Mouse (Mus musculus) C2C12 (cell line): ENCODE data around the gene Thbd. TPM values are rescaled to one million over a fixed set of nuclear protein-coding genes. Genes with fewer than 3 reads are reported as not detected.

ENCODE experiments used
- H3K27me3 ChIP-seq: one replicate; pipeline ENCODE4 v1.6.1; 2011; ENCODE audit not compliant: control insufficient read depth, insufficient read depth, insufficient read length
- H3K36me3 ChIP-seq: one replicate; pipeline ENCODE4 v1.6.1; 2011; ENCODE audit not compliant: control insufficient read depth, insufficient read depth
- H3K4me3 ChIP-seq: one replicate; pipeline ENCODE4 v1.5.1; 2011; ENCODE audit warnings: mild to moderate bottlenecking, control low read depth; ENCODE audit not compliant: poor library complexity, insufficient read depth, severe bottlenecking
- H3K79me2 ChIP-seq: one replicate; pipeline ENCODE4 v1.6.1; 2011; ENCODE audit not compliant: control insufficient read depth, insufficient read depth
- H3K79me3 ChIP-seq: one replicate; pipeline ENCODE4 v1.6.1; 2011; ENCODE audit warnings: low read depth, control low read depth
- H3ac ChIP-seq: one replicate; pipeline ENCODE3; 2011; ENCODE audit warnings: low read depth; ENCODE audit not compliant: control insufficient read depth, insufficient read length
- CEBPB ChIP-seq: IDR thresholded peaks from one replicate; pipeline ENCODE4 v1.6.1; 2011; ENCODE audit warnings: low read depth, mild to moderate bottlenecking, control low read depth, moderate library complexity
- CTCF ChIP-seq: IDR thresholded peaks from one replicate; pipeline ENCODE4 v1.5.1; 2011; ENCODE audit not compliant: control insufficient read depth, insufficient read depth, insufficient read length
- FOSL1 ChIP-seq: IDR thresholded peaks from one replicate; pipeline ENCODE4 v1.8.0; 2011; ENCODE audit warnings: mild to moderate bottlenecking, low read length; ENCODE audit not compliant: poor library complexity, insufficient read depth, severe bottlenecking
- MAX ChIP-seq: IDR thresholded peaks from one replicate; pipeline ENCODE4 v1.6.1; 2011; ENCODE audit warnings: mild to moderate bottlenecking, control low read depth
- MYOD1 ChIP-seq: IDR thresholded peaks from one replicate; pipeline ENCODE4 v1.6.1; 2011; ENCODE audit warnings: low read depth; ENCODE audit not compliant: control insufficient read depth, insufficient read length
- MYOG ChIP-seq: IDR thresholded peaks from one replicate; pipeline ENCODE4 v1.6.1; 2011; ENCODE audit not compliant: control insufficient read depth, insufficient read length; ENCODE audit errors: extremely low read depth
- USF1 ChIP-seq: IDR thresholded peaks from one replicate; pipeline ENCODE4 v1.6.1; 2011; ENCODE audit warnings: low read depth, mild to moderate bottlenecking, control low read depth, moderate library complexity
- polyA plus RNA-seq: library from polyadenylated mRNA; unstranded; fragments of >200 nt; fragmentation: generic; extraction: Trizol; gene quantifications from one replicate; pipeline ENCODE4 v1.2.1, GENCODE M21; 2012; ENCODE audit warnings: missing spikeins

Thbd gene
- polyA plus RNA-seq, 1 experiment, result 4.2 TPM

DNA sequence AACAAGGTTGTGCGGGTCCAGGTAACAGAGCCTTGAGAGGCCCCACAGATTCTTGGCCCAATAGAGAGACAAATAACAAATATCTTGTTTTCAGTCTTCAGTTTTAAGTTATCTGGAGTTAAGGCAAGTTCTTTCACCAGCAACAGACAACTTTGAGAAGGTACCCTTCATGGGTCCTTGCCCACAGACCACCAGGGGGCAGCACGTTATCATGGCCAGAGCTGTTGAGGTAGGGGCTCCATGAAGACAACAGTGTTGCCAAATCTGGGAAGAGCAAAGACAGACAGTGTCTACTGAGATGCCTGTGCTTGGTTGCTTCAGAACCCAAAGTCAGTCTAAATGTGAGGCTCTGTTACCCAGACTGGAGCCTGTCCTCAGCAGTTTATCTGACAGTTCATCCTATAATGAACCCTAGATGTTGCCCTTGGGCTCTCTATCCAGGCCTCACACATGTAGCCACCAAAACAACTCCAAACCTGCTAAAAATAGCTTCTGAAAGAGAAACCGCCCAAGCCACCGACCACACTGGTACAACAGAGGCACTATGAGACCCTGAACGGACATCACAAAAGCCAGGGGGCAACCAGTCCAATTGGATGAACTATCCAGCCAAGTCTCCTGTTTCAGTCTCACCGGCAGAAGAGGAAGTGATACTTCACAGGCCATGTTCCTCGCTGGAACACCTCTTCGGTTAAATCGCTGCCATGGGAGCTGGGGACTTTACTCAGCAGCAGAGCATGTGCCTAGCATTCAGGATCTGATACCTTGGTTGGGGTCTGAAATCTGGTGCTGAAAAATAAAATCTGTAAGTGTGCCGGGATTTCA is 32.5 kb downstream of the Thbd start:
- Histone ChIP-seq H3K36me3 (no peaks in the 10 kb centered on the region), H3K79me2 (no peaks in the 10 kb centered on the region), H3K4me3 (no peak overlapping the region), H3K27me3 (no peaks in the 10 kb centered on the region), H3K79me3 (no peaks in the 10 kb centered on the region), H3ac (no peak overlapping the region)
- peak; percentile 19 for TF ChIP-seq CTCF
- no peak for TF ChIP-seq MAX
- TF ChIP-seq CEBPB, result no peak

DNA sequence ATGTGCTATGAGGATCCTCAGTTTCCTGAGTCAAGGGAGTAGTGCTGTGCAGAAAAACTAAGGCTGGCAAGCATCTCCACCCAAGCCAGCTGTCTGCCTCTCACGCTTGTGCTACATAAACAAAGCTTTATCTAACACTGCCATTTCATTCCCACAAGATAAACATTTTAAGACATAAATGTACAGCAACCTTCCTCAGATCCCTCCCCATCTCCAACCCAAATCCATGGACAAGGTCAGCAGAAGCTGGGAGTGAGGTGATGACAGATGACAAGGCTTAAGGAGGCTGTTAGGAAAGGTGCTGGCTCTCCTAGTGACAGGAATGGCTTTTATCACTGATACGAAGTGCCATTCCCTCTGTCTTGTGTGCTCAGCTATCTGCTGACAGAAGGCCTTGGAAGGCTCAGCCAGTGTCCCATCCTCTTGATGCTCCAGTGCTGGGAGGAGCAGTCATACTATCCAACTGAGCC is 34.4 kb downstream of the Thbd start:
- Histone ChIP-seq H3K79me3 (no peaks in the 10 kb centered on the region), H3K36me3 (no peaks in the 10 kb centered on the region), H3K4me3 (no peak overlapping the region), H3K27me3 (no peaks in the 10 kb centered on the region), H3ac (no peak overlapping the region), H3K79me2 (no peaks in the 10 kb centered on the region)
- TF ChIP-seq USF1 (no peak), MAX (no peak), FOSL1 (no peak), MYOD1 (no peak), CEBPB (no peak), CTCF (no peak), MYOG (no peak)

DNA sequence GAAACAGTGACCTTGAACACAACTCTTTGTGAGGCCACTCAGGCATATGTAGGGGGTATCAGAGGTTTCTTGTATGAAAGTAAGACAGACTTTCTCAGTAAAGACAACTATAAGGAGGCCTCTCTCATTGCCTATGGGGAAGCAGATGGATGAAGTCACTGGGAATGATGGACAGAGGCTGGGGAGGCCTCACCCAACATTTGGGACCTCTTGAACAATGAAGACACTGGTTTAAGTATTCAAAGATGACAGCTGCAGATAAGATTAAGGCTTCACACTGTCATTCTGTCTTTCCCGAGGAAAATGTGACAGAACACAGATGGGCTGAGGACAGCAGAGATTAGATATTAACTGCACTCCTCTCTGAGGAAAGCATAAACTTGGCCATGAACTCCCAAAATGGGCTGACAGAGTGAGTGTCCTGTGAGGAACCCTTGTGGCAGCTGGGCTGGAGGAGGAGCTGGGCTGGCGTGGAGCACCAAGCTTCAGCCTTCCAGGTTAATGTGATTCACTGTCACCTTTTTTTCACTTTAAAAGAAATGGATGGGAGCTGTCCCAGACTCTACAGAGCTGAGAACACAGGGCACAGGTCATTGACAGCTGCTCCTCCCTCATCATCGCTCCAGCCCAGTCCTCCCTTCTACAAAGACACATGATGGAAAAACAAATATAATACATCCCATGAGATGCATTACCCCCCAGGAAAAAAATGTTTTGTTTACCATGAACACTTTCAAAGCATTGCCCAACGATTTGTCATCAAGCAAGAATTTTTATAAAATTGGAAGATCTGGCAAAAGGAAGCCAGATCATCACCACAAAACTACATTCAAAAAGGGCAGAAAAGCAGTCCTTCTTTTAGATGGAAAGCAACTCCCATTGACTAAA is 36.0 kb downstream of the Thbd start:
- Histone ChIP-seq H3K27me3 (no peaks in the 10 kb centered on the region), H3ac (no peak overlapping the region), H3K36me3 (no peaks in the 10 kb centered on the region), H3K79me2 (no peaks in the 10 kb centered on the region), H3K79me3 (no peaks in the 10 kb centered on the region), H3K4me3 (no peak overlapping the region)
- no peak for TF ChIP-seq MAX
- no peak for TF ChIP-seq CTCF
- TF ChIP-seq MYOG, result no peak
- no peak for TF ChIP-seq MYOD1
- peak; percentile 38 for TF ChIP-seq CEBPB
- TF ChIP-seq FOSL1, result no peak
- TF ChIP-seq USF1, result no peak

DNA sequence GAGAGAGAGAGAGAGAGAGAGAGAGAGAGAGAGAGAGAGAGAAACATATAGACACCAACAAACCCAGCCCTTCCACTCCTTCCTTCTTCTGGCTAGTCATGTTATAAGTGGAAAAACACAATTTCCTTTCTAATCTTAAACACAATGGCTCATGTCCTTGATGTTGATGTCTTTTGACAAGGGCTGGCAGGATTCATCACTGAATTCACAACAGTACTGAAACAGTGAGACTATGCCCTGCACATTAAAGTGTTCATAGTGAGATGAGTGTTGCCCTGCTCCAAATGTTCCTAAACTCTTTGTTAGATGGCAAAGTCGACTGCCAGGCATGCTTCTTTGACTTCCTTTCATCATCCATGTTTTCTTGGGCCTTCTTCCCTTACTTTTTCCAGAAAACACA is 42.8 kb downstream of the Thbd start:
- Histone ChIP-seq H3K27me3 (no peaks in the 10 kb centered on the region), H3K79me2 (no peaks in the 10 kb centered on the region), H3K36me3 (no peaks in the 10 kb centered on the region), H3ac (no peak overlapping the region), H3K4me3 (no peak overlapping the region), H3K79me3 (no peaks in the 10 kb centered on the region)
- TF ChIP-seq MYOG, result no peak
- no peak for TF ChIP-seq MAX
- TF ChIP-seq FOSL1, result no peak
- no peak for TF ChIP-seq CEBPB
- no peak for TF ChIP-seq CTCF
- no peak for TF ChIP-seq MYOD1
- no peak for TF ChIP-seq USF1

DNA sequence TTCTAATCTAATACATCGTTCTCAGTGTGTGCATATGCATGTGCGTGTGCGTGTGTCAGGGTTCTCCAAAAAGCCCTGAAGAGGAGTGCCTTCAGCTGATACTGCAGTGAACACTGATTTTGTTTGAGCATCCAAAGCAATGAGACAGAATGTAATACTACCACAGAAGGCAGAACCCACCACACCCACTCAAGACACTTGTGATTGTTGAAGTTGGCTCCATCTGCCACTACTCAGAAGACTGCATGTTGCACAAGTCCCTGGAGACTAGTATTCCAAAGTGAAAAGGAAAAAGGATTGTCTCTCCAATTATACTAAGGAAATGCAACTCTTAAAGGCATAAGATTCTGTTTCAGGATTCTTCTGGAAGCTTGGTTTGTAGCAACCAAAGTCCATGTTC is 43.5 kb downstream of the Thbd start:
- TF ChIP-seq CTCF (no peak), MYOD1 (no peak), CEBPB (no peak), USF1 (no peak), FOSL1 (no peak), MYOG (no peak), MAX (no peak)
- no peaks in the 10 kb centered on the region for H3K79me3 ChIP-seq
- no peak overlapping the region for H3ac ChIP-seq
- H3K4me3 ChIP-seq, result no peak overlapping the region
- H3K27me3 ChIP-seq, result no peaks in the 10 kb centered on the region
- no peaks in the 10 kb centered on the region for H3K79me2 ChIP-seq
- H3K36me3 ChIP-seq, result no peaks in the 10 kb centered on the region
